Mouse (Mus musculus) thymus, adult 2 months (tissue): ENCODE measurements at regions not wholly inside any gene's neighbourhood (a gene's known extent, or its start where the extent isn't known, plus 50 kb on each side); places are given as distances from the start of the nearest gene placed in this dataset.

Experiments
- CTCF ChIP-seq: fragments of 200-500 bp; IDR thresholded peaks from 2 replicates; pipeline ENCODE4 v1.5.1; 2012; ENCODE audit warnings: mild to moderate bottlenecking, control low read depth, low read length, moderate library complexity, borderline replicate concordance; ENCODE audit not compliant: control insufficient read depth, poor library complexity, insufficient read depth; ENCODE audit errors: extremely low read depth
- POLR2A ChIP-seq: fragments of 200-500 bp; IDR thresholded peaks from 2 replicates; pipeline ENCODE4 v1.6.1; 2012; ENCODE audit warnings: mild to moderate bottlenecking, low read length, control low read depth, moderate library complexity; ENCODE audit not compliant: control insufficient read depth, poor library complexity, insufficient read depth; ENCODE audit errors: extremely low read depth

- TF ChIP-seq CTCF (no peak), POLR2A (no peak)
Measured at GRCm38 (mm10) chr3:38232111-38233076, 252.2 kb downstream of the Ankrd50 start.
